Mouse (Mus musculus) midbrain, postnatal 0 days (tissue): Measurements from ENCODE around the gene Actn4. TPM values are rescaled to one million over a fixed set of nuclear protein-coding genes. Genes with fewer than 3 reads are reported as not detected.
"Not testable (repeated sequence)": the region's sequence is repeated elsewhere in the genome, so short reads cannot be mapped to it uniquely, and the experiment has no call there.

Experiments
- ATAC-seq: fragments of 200-750 bp; cut with Nextera tagmentation; 2 replicates; pipeline ENCODE4 v1.8.0; 2017; ENCODE audit warnings: moderate number of reproducible peaks, mild to moderate bottlenecking, moderate TSS enrichment, moderate library complexity; ENCODE audit not compliant: low FRiP score
- DNase-seq: peaks from one replicate; pipeline ENCODE4 v3.0.0-alpha.2; 2015; ENCODE audit warnings: low spot score
- H3K27ac ChIP-seq: fragments of 300-500 bp; sonication (generic); 2 replicates; pipeline ENCODE4 v1.5.1; 2014; ENCODE audit warnings: low read depth, mild to moderate bottlenecking, low read length, mixed read lengths
- H3K27me3 ChIP-seq: fragments of 300-500 bp; sonication (generic); 2 replicates; pipeline ENCODE4 v1.6.1; 2014; ENCODE audit warnings: low read length, control low read depth, mixed read lengths; ENCODE audit not compliant: insufficient read depth
- H3K36me3 ChIP-seq: fragments of 300-500 bp; sonication (generic); 2 replicates; pipeline ENCODE4 v1.6.1; 2014; ENCODE audit warnings: low read length, control low read depth, mixed read lengths; ENCODE audit not compliant: insufficient read depth
- H3K4me1 ChIP-seq: fragments of 300-500 bp; sonication (generic); 2 replicates; pipeline ENCODE4 v1.6.1; 2014; ENCODE audit warnings: mild to moderate bottlenecking, control low read depth, antibody characterized with exemption, low read length, mixed read lengths; ENCODE audit not compliant: insufficient read depth
- H3K4me2 ChIP-seq: fragments of 300-500 bp; sonication (generic); 2 replicates; pipeline ENCODE4 v1.6.1; 2014; ENCODE audit warnings: low read depth, mild to moderate bottlenecking, low read length, mixed read lengths; ENCODE audit not compliant: poor library complexity, severe bottlenecking
- H3K4me3 ChIP-seq: fragments of 300-500 bp; sonication (generic); 2 replicates; pipeline ENCODE4 v1.5.1; 2014; ENCODE audit warnings: low read depth, mild to moderate bottlenecking, low read length, moderate library complexity
- H3K9ac ChIP-seq: fragments of 300-500 bp; sonication (generic); replicated peaks from 2 replicates; pipeline ENCODE4 v1.6.1; 2014; ENCODE audit warnings: mild to moderate bottlenecking, low read length, moderate library complexity, mixed read lengths; ENCODE audit not compliant: poor library complexity, severe bottlenecking
- H3K9me3 ChIP-seq: fragments of 300-500 bp; sonication (generic); 2 replicates; pipeline ENCODE4 v1.6.1; 2016; ENCODE audit warnings: low read length, control low read depth
- CTCF ChIP-seq: IDR thresholded peaks from 2 replicates; pipeline ENCODE4 v1.5.1; 2016; ENCODE audit warnings: antibody characterized with exemption, mild to moderate bottlenecking
- WGBS: fragments of 180-500 bp; shearing (Covaris S2); extraction: QIAGEN DNeasy Blood & Tissue Kit; methylation state at CpG from one replicate; pipeline ENCODE4 v1.1.7; 2014; 5-methylcytosine and 5-hydroxymethylcytosine counted together
- polyA plus RNA-seq: library from polyadenylated mRNA; unstranded; fragments of >200 nt; fragmentation: Nextera tagmentation; extraction: Ambion mirVana; gene quantifications from 2 replicates; pipeline ENCODE4 v1.2.1, GENCODE M21; 2015
- total RNA-seq: library from RNA; depleted of rRNA; stranded (reverse); fragments of >200 nt; gene quantifications from 2 replicates; pipeline ENCODE4 v1.2.3, GENCODE M21; 2014

The Actn4 gene
- total and polyA plus RNA-seq, 2 experiments from 2014 or later = 74.7 to 101 TPM

DNA sequence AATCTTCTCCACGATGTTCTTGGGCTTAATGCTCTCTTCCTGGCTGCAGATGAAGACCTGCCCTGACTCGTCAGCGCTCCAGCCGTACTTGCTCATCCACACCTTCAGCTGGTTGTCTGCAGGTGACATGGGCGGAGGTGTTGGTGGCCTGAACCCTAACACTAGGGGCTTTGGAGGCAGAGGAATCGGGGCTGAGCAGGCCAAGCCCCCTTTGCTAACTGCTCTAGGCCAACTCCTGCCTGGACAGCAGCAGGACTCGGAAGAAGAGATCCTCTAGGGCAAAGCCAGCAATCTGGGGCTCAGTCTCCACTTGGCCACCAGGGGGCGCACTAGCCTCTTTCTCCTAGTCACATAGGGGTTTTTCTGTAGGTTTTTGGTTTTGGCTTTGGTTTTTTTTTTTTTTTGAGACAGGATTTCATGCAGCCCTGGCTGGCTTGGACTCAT, 10.4 kb upstream of the Actn4 start:
- H3K4me2 ChIP-seq = no peak overlapping the region
- H3K4me1 ChIP-seq = no peaks in the 10 kb centered on the region
- peaks cover 36% of the 10 kb centered on the region for H3K36me3 ChIP-seq
- WGBS = 72% methylated on average over 8 of the region's 8 CpGs
- no peak overlapping the region for H3K9ac ChIP-seq
- H3K27me3 ChIP-seq = no peaks in the 10 kb centered on the region
- no peaks in the 10 kb centered on the region for H3K9me3 ChIP-seq
- no peak overlapping the region for H3K4me3 ChIP-seq
- H3K27ac ChIP-seq = no peak overlapping the region
- DNase-seq (peak; percentile 80), ATAC-seq (no peak)
- TF ChIP-seq CTCF = peak; percentile 81

GRCm38 (mm10) chr7:28971770-28972269, 9.7 kb upstream of the Actn4 start:
- no peaks in the 10 kb centered on the region for H3K27me3 ChIP-seq
- no peak overlapping the region for H3K4me2 ChIP-seq
- H3K9me3 ChIP-seq = no peaks in the 10 kb centered on the region
- H3K27ac ChIP-seq = no peak overlapping the region
- peaks cover 29% of the 10 kb centered on the region for H3K36me3 ChIP-seq
- 89% methylated on average over 6 of the region's 6 CpGs for WGBS
- no peak for DNase-seq
- H3K4me1 ChIP-seq = no peaks in the 10 kb centered on the region
- TF ChIP-seq CTCF = no peak
- no peak overlapping the region for H3K4me3 ChIP-seq
- ATAC-seq = no peak
- H3K9ac ChIP-seq = no peak overlapping the region

DNA sequence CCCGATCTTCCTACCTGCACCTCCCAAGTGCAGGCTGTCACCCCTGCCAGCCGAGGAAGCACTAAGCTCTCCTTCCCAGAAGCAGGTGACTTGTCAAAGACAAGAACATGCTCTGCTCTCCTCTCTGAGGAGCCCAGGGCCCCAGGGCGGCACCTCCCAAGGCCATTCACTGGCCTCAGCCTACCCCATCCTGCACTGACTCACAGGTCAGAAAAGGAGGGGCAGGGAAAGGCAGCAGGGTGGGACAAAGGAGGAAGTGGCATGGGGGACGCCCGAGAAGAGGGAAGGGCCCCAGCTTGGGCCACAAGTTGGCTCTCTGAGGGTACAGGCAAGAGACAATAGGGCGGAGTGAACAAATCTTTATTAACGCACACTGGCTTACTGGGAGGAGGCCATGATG, 8.9 kb upstream of the Actn4 start:
- no peaks in the 10 kb centered on the region for H3K4me1 ChIP-seq
- H3K9ac ChIP-seq = no peak overlapping the region
- H3K4me2 ChIP-seq = no peak overlapping the region
- H3K27me3 ChIP-seq = no peaks in the 10 kb centered on the region
- ATAC-seq (no peak), DNase-seq (no peak)
- H3K9me3 ChIP-seq = no peaks in the 10 kb centered on the region
- 87% methylated on average over 7 of the region's 7 CpGs for WGBS
- H3K4me3 ChIP-seq = no peak overlapping the region
- H3K36me3 ChIP-seq = peaks cover 27% of the 10 kb centered on the region
- no peak overlapping the region for H3K27ac ChIP-seq
- TF ChIP-seq CTCF = no peak

- 85% methylated on average over 12 of the region's 12 CpGs for WGBS
- no peak for TF ChIP-seq CTCF
These were observed 7.7 kb upstream of the Actn4 start for GRCm38 (mm10) chr7:28969672-28970394.

GRCm38 (mm10) chr7:28969271-28969670, 7.1 kb upstream of the Actn4 start:
- Histone ChIP-seq H3K4me2 (no peak overlapping the region), H3K27me3 (no peaks in the 10 kb centered on the region), H3K4me3 (no peak overlapping the region), H3K9me3 (no peaks in the 10 kb centered on the region), H3K36me3 (peaks cover 23% of the 10 kb centered on the region), H3K9ac (no peak overlapping the region), H3K4me1 (no peaks in the 10 kb centered on the region), H3K27ac (no peak overlapping the region)
- TF ChIP-seq CTCF = no peak
- 95% methylated on average over 1 of the region's 1 CpGs for WGBS
- DNase-seq (no peak), ATAC-seq (no peak)

More at GRCm38 (mm10) chr7:28969672-28970394, 7.7 kb upstream of the Actn4 start:
- no peak for ATAC-seq
- Histone ChIP-seq H3K4me3 (no peak overlapping the region), H3K9ac (no peak overlapping the region), H3K4me1 (no peaks in the 10 kb centered on the region), H3K4me2 (no peak overlapping the region), H3K27me3 (no peaks in the 10 kb centered on the region), H3K36me3 (peaks cover 27% of the 10 kb centered on the region), H3K9me3 (no peaks in the 10 kb centered on the region), H3K27ac (no peak overlapping the region)
- no peak for DNase-seq

DNA sequence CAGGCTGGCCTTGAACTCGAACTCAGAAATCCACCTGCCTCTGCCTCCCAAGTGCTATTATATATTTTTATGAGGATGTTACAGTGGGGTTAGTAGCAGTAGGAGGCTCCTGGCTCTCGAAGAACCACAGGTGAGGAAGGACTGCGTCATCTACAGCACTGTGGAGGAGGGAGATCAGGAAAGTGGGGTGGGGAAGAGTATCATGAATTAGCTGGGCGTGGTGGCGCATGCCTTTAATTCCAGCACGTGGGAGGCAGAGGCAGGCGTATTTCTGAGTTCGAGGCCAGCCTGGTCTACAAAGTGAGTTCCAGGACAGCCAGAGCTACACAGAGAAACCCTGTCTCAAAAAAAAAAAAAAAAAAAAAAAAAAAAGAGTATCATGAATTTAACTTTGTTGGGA, 6.0 kb upstream of the Actn4 start:
- not testable (repeated sequence) for H3K4me3 ChIP-seq, DNase-seq, H3K9me3 ChIP-seq, H3K9ac ChIP-seq, ATAC-seq, H3K27me3 ChIP-seq, H3K27ac ChIP-seq, H3K4me1 ChIP-seq, H3K4me2 ChIP-seq
- whole genome bisulfite sequencing = 97% methylated on average over 8 of the region's 8 CpGs
- H3K36me3 ChIP-seq = peaks cover 12% of the 10 kb centered on the region
